Mouse (Mus musculus): ENCODE results near the gene Dusp6. TPM values are rescaled to one million over a fixed set of nuclear protein-coding genes. Genes with fewer than 3 reads are reported as not detected.
A peak's percentile ranks its signal among the peaks of the same experiment; 100 is the strongest.

Dusp6 gene
- polyA plus RNA-seq, 1 experiment from 2014 or later: 37.0 TPM

DNA sequence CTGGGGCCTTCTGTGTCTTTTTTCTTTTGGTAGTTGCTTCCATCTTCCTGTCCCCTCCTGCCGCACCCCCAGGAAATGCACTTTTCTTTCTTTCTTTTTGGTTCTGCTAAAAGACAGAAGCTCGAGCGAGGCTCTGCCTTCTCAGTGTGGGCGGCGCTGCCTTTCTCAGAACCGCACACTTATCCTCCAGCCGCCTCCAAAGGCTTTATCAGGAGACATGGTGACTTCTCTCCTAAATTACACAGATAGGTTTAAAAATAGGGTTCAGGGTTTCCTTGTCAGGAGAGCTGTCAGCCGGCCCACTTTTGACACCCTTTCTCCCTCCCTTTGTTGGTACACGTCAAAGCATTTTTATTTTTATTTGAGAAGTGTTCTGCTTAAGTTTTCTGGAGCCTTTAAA is 21.9 kb downstream of the Dusp6 start:
- 80% methylated on average over 9 of the region's 9 CpGs for WGBS
- Histone ChIP-seq H3K9me3 (ENCODE audit: control insufficient read depth, low read length) (no peaks in the 10 kb centered on the region), H3K4me2 (ENCODE audit: low read length) (no peak overlapping the region), H3K27me3 (replicated peaks; ENCODE audit: control insufficient read depth, insufficient read depth, low read length) (no peaks in the 10 kb centered on the region), H3K27ac (ENCODE audit: low read length) (no peak overlapping the region), H3K4me1 (replicated peaks; ENCODE audit: control insufficient read depth, insufficient read depth, low read length) (no peaks in the 10 kb centered on the region), H3K36me3 (ENCODE audit: control insufficient read depth, insufficient read depth) (no peaks in the 10 kb centered on the region), H3K9ac (replicated peaks; ENCODE audit: low read depth, low read length) (no peak overlapping the region), H3K4me3 (replicated peaks; ENCODE audit: low read length) (no peak overlapping the region)
- peak; percentile 49; the same call in 1 of the 2 replicates for ATAC-seq

DNA sequence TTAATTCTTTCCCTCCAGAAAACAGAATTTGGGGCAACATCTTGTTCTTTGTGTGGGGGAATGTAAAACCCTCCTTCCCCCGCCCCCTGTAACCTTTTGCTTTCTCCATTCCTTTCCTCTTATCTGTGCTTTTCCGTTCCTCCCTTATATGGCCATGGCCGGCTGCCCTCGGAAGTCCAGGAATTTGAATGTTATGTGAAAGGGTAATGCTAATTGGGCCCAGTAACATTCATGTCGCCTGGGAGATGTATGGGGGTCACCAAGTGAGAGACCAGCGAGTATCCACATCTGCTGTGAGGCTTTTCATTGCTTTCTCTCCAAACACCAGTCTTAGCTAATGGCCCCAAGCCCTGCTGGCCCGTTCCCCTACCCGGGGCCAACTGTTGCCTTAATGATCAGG is 22.7 kb downstream of the Dusp6 start:
- Histone ChIP-seq H3K9me3 (ENCODE audit: control insufficient read depth, low read length) (no peaks in the 10 kb centered on the region), H3K4me3 (replicated peaks; ENCODE audit: low read length) (no peak overlapping the region), H3K27me3 (replicated peaks; ENCODE audit: control insufficient read depth, insufficient read depth, low read length) (no peaks in the 10 kb centered on the region), H3K4me1 (replicated peaks; ENCODE audit: control insufficient read depth, insufficient read depth, low read length) (no peaks in the 10 kb centered on the region), H3K36me3 (ENCODE audit: control insufficient read depth, insufficient read depth) (no peaks in the 10 kb centered on the region), H3K27ac (ENCODE audit: low read length) (no peak overlapping the region), H3K4me2 (ENCODE audit: low read length) (no peak overlapping the region), H3K9ac (replicated peaks; ENCODE audit: low read depth, low read length) (no peak overlapping the region)
- no peak for ATAC-seq
- 32% methylated on average over 8 of the region's 8 CpGs for WGBS

DNA sequence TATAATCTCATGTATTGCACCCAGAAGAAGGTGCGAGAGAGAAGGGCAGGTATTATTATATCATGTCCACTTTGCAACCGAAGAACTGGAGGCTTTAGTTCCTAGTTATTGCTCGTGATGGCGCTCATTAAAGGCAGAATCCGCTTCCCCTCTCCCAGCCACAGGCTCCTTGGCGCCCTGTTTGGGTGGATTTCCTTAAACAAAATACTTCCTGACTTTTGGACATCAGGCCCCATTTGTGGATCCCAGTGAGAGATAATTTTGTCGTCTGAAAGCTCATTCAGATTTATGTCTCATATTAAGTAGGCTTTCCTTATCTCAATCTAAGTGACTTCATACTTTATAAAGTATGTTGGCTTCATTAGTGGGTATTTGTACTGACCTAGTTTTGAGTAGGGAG is 23.2 kb downstream of the Dusp6 start:
- H3K4me3 ChIP-seq (replicated peaks; ENCODE audit: low read length): no peak overlapping the region
- no peaks in the 10 kb centered on the region for H3K27me3 ChIP-seq (replicated peaks; ENCODE audit: control insufficient read depth, insufficient read depth, low read length)
- H3K27ac ChIP-seq (ENCODE audit: low read length): no peak overlapping the region
- no peak overlapping the region for H3K4me2 ChIP-seq (ENCODE audit: low read length)
- no peak for ATAC-seq
- 79% methylated on average over 7 of the region's 7 CpGs for WGBS
- H3K4me1 ChIP-seq (replicated peaks; ENCODE audit: control insufficient read depth, insufficient read depth, low read length): no peaks in the 10 kb centered on the region
- no peaks in the 10 kb centered on the region for H3K36me3 ChIP-seq (ENCODE audit: control insufficient read depth, insufficient read depth)
- no peaks in the 10 kb centered on the region for H3K9me3 ChIP-seq (ENCODE audit: control insufficient read depth, low read length)
- H3K9ac ChIP-seq (replicated peaks; ENCODE audit: low read depth, low read length): no peak overlapping the region

DNA sequence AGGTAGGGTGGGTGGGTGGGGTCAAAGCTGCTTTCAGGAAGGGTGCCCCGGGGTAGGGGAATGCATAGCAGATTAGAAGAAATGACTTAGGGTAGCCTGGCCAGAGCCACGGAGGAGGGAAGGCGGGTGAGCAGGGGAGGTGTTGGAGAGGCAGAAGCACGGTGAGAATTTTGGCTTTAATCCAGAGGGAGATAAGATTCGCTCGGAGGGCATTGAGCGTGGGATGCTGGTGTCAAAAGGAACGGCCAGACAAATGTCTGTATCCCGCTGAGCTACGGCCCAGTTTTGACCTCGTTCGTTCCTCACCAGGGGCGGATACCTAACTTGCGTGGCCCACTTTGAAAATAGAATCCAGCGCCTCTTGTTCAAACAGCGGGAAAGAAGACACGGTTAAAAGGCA is 23.8 kb downstream of the Dusp6 start:
- Histone ChIP-seq H3K4me2 (ENCODE audit: low read length) (peak overlapping the region; percentile 34; the same call in 1 of the 2 replicates), H3K9ac (replicated peaks; ENCODE audit: low read depth, low read length) (no peak overlapping the region), H3K27ac (ENCODE audit: low read length) (no peak overlapping the region), H3K9me3 (ENCODE audit: control insufficient read depth, low read length) (no peaks in the 10 kb centered on the region), H3K4me3 (replicated peaks; ENCODE audit: low read length) (no peak overlapping the region), H3K36me3 (ENCODE audit: control insufficient read depth, insufficient read depth) (no peaks in the 10 kb centered on the region), H3K27me3 (replicated peaks; ENCODE audit: control insufficient read depth, insufficient read depth, low read length) (no peaks in the 10 kb centered on the region), H3K4me1 (replicated peaks; ENCODE audit: control insufficient read depth, insufficient read depth, low read length) (no peaks in the 10 kb centered on the region)
- 11% methylated on average over 17 of the region's 17 CpGs for WGBS
- no peak for ATAC-seq

DNA sequence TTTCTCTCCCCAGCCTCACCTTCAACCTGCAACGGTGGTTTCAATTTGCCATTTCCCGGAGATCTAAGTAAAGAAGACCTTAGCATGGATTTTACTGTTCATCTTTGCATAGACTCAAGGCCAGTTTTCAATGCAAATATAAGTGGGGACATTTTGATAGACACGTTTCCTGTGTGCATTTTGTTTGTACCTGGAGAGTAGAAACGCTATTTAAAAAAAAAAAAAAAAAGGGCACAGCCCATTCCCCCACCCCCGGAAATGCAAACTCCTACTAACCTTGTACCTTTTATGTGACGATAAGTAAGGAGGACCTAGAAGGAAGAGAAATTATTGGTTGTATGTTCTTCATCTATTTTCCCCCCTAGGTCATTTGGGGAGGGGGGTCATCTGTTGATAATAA is 24.2 kb downstream of the Dusp6 start:
- H3K4me1 ChIP-seq (replicated peaks; ENCODE audit: control insufficient read depth, insufficient read depth, low read length): no peaks in the 10 kb centered on the region
- H3K9me3 ChIP-seq (ENCODE audit: control insufficient read depth, low read length): no peaks in the 10 kb centered on the region
- H3K36me3 ChIP-seq (ENCODE audit: control insufficient read depth, insufficient read depth): no peaks in the 10 kb centered on the region
- H3K4me2 ChIP-seq (ENCODE audit: low read length): peak overlapping the region; percentile 34; the same call in 1 of the 2 replicates
- no peak overlapping the region for H3K27ac ChIP-seq (ENCODE audit: low read length)
- H3K9ac ChIP-seq (replicated peaks; ENCODE audit: low read depth, low read length): no peak overlapping the region
- H3K4me3 ChIP-seq (replicated peaks; ENCODE audit: low read length): no peak overlapping the region
- no peak for ATAC-seq
- H3K27me3 ChIP-seq (replicated peaks; ENCODE audit: control insufficient read depth, insufficient read depth, low read length): no peaks in the 10 kb centered on the region
- WGBS: 50% methylated on average over 6 of the region's 6 CpGs

DNA sequence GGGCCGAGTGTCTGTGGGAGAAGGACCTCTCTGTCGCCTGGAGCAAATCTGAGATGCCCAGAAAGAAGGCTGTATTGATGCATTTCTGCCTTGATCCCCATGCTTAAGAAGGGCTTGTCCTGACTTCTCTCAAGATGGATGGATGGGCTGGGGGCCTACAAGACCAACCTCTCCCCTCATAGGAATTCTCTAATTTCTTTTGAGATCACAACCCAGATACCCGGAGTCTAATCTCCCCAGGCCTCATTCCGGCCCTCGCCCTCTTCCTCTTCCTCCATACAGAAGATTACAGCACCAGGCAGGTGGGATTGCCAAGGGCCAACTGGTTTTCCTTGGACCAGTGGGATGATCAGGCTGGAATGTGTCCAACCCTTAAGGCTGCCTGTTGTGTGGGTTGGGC is 26.1 kb downstream of the Dusp6 start:
- ATAC-seq: no peak

DNA sequence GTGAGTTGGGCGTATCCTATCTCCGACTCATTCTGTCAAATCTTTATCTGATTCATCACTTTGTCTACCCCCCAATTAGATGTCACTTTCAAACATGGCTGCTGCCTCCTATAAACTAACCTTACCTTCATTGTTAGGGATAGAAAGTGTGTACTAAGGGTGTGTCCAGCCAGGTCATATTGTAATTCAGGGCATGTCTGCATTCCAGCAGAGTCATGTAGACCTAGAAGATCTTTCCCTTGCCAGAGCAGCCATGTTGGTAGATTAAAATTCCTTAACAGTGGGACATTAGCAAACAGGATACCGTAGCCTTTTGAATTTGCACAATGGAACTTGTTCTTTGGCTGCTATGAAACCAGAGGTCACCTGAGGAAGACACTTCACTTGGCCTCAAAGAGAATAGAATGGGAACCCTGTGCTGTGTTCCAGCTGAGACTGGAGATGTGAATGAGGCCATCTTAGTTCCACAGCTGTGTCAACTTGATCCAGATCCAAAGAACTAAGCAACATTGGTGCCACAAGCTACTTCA is 30.1 kb downstream of the Dusp6 start:
- Histone ChIP-seq H3K4me1 (replicated peaks; ENCODE audit: control insufficient read depth, insufficient read depth, low read length) (no peaks in the 10 kb centered on the region), H3K9ac (replicated peaks; ENCODE audit: low read depth, low read length) (no peak overlapping the region), H3K27ac (ENCODE audit: low read length) (no peak overlapping the region), H3K9me3 (ENCODE audit: control insufficient read depth, low read length) (no peaks in the 10 kb centered on the region), H3K36me3 (ENCODE audit: control insufficient read depth, insufficient read depth) (no peaks in the 10 kb centered on the region), H3K27me3 (replicated peaks; ENCODE audit: control insufficient read depth, insufficient read depth, low read length) (no peaks in the 10 kb centered on the region), H3K4me2 (ENCODE audit: low read length) (no peak overlapping the region), H3K4me3 (replicated peaks; ENCODE audit: low read length) (no peak overlapping the region)
- ATAC-seq: no peak
- WGBS: 88% methylated on average over 3 of the region's 3 CpGs

More for the DNA sequence above, 26.1 kb downstream of the Dusp6 start:
- no peaks in the 10 kb centered on the region for H3K9me3 ChIP-seq (ENCODE audit: control insufficient read depth, low read length)
- 92% methylated on average over 5 of the region's 5 CpGs for WGBS
- H3K36me3 ChIP-seq (ENCODE audit: control insufficient read depth, insufficient read depth): no peaks in the 10 kb centered on the region
- no peaks in the 10 kb centered on the region for H3K27me3 ChIP-seq (replicated peaks; ENCODE audit: control insufficient read depth, insufficient read depth, low read length)
- H3K4me3 ChIP-seq (replicated peaks; ENCODE audit: low read length): no peak overlapping the region
- H3K4me2 ChIP-seq (ENCODE audit: low read length): no peak overlapping the region
- no peaks in the 10 kb centered on the region for H3K4me1 ChIP-seq (replicated peaks; ENCODE audit: control insufficient read depth, insufficient read depth, low read length)
- no peak overlapping the region for H3K9ac ChIP-seq (replicated peaks; ENCODE audit: low read depth, low read length)
- no peak overlapping the region for H3K27ac ChIP-seq (ENCODE audit: low read length)

DNA sequence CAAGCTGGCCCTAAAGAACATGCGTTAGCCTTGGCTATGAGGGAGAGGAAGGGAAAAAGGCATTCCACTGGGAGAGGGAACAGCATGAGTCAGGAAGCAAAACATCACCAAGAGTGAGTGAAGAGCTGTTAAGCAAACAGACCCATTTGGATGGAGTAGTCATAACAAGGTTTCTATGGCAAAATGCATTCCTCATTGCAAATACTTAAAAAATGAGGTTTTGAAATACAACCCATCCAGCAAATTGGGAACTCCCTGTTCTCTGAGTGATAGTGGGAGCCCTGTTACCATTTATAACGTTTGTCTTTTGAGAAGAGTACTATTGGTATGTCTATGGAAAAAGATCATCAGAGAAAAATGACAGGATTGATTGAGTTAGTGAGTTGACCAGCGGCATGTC is 34.7 kb downstream of the Dusp6 start:
- Histone ChIP-seq H3K27me3 (replicated peaks; ENCODE audit: control insufficient read depth, insufficient read depth, low read length) (no peaks in the 10 kb centered on the region), H3K36me3 (ENCODE audit: control insufficient read depth, insufficient read depth) (no peaks in the 10 kb centered on the region), H3K9ac (replicated peaks; ENCODE audit: low read depth, low read length) (no peak overlapping the region), H3K4me3 (replicated peaks; ENCODE audit: low read length) (no peak overlapping the region), H3K27ac (ENCODE audit: low read length) (no peak overlapping the region), H3K4me1 (replicated peaks; ENCODE audit: control insufficient read depth, insufficient read depth, low read length) (peaks cover 11% of the 10 kb centered on the region), H3K9me3 (ENCODE audit: control insufficient read depth, low read length) (no peaks in the 10 kb centered on the region), H3K4me2 (ENCODE audit: low read length) (no peak overlapping the region)
- no peak for ATAC-seq
- WGBS: 70% methylated on average over 3 of the region's 3 CpGs

DNA sequence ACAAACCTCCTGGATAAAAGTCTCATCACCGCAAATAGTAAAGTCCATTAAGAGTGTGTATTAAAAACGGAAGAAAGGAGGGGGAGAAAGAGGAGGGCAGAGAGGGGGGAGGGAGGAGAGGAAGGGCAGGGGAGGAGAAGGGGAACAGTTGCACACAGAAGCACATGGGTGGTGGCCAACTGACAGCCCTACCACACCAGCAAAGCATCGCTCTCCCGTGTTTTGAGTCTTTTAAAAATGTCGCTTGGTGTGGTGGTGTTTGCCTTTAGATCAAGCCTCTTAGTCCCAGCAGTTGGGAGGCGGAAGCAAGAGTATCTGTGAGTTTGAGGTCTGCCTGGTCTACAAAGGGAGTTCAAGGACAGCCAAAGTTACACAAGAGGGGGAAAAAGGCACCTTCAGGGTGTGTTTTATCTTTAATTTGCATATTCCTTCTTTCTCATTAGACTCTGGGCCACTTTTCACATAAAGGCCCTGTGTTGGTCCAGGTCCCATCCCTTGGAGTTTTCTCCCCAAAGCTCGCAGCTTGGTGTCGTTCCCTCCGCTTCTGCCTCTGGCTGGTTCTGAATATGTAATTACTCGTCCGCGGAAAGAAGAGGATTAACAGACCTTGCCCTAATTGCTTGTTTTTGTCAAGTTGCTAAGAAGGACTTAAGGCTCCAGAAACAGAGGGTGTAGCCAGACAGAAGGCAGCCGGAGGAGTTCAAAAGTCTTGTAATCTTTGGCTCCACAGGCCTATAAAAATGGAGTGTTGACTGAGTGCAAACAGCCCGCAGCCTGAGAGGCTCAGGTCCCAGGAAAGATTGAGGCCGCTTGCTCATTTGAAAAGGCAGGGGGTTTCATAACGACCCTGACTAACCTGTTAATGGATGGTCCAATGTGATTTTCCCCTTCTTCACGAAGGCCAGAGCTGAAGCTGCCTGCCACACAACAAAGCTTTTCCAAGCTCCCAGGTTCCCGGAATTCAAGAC is 35.6 kb downstream of the Dusp6 start:
- WGBS: 9% methylated on average over 18 of the region's 18 CpGs
- ATAC-seq: peak; percentile 45; the same call in 1 of the 2 replicates
- Histone ChIP-seq H3K4me1 (replicated peaks; ENCODE audit: control insufficient read depth, insufficient read depth, low read length) (peaks cover 11% of the 10 kb centered on the region), H3K4me2 (ENCODE audit: low read length) (peak overlapping the region; percentile 26), H3K36me3 (ENCODE audit: control insufficient read depth, insufficient read depth) (no peaks in the 10 kb centered on the region), H3K9ac (replicated peaks; ENCODE audit: low read depth, low read length) (peak overlapping the region; percentile 32; the same call in 1 of the 2 replicates), H3K27ac (ENCODE audit: low read length) (no peak overlapping the region), H3K4me3 (replicated peaks; ENCODE audit: low read length) (no peak overlapping the region), H3K9me3 (ENCODE audit: control insufficient read depth, low read length) (no peaks in the 10 kb centered on the region), H3K27me3 (replicated peaks; ENCODE audit: control insufficient read depth, insufficient read depth, low read length) (no peaks in the 10 kb centered on the region)
